Mouse (Mus musculus) neural tube, embryonic 13.5 days (tissue): ENCODE measurements around the gene Polr2h. TPM values are rescaled to one million over a fixed set of nuclear protein-coding genes. Genes with fewer than 3 reads are reported as not detected.

Experiments used
- ATAC-seq: fragments of 200-750 bp; cut with Nextera tagmentation; 2 replicates; pipeline ENCODE4 v1.8.0; 2017; ENCODE audit warnings: low read depth, mild to moderate bottlenecking, moderate TSS enrichment, moderate library complexity
- H3K27ac ChIP-seq: fragments of 300-500 bp; sonication (generic); replicated peaks from 2 replicates; pipeline ENCODE4 v1.5.1; 2015; ENCODE audit warnings: moderate library complexity, mild to moderate bottlenecking, inconsistent platforms
- H3K27me3 ChIP-seq: fragments of 300-500 bp; sonication (generic); 2 replicates; pipeline ENCODE4 v1.6.1; 2015; ENCODE audit warnings: mild to moderate bottlenecking, inconsistent platforms
- H3K36me3 ChIP-seq: fragments of 300-500 bp; sonication (generic); 2 replicates; pipeline ENCODE4 v1.6.1; 2015; ENCODE audit warnings: mild to moderate bottlenecking, inconsistent platforms
- H3K4me1 ChIP-seq: fragments of 300-500 bp; sonication (generic); replicated peaks from 2 replicates; pipeline ENCODE4 v1.6.1; 2015; ENCODE audit warnings: inconsistent platforms
- H3K4me2 ChIP-seq: fragments of 300-500 bp; sonication (generic); 2 replicates; pipeline ENCODE4 v1.6.1; 2015; ENCODE audit warnings: inconsistent platforms, mild to moderate bottlenecking, moderate library complexity
- H3K4me3 ChIP-seq: fragments of 300-500 bp; sonication (generic); 2 replicates; pipeline ENCODE4 v1.5.1; 2015; ENCODE audit warnings: mild to moderate bottlenecking, inconsistent platforms
- H3K9ac ChIP-seq: fragments of 300-500 bp; sonication (generic); 2 replicates; pipeline ENCODE4 v1.6.1; 2015; ENCODE audit warnings: moderate library complexity, mild to moderate bottlenecking, inconsistent platforms
- H3K9me3 ChIP-seq: fragments of 300-500 bp; sonication (generic); 2 replicates; pipeline ENCODE4 v1.6.1; 2016; ENCODE audit warnings: inconsistent platforms
- WGBS: fragments of 180-500 bp; shearing (Covaris S2); methylation state at CpG from one replicate; pipeline ENCODE4 v1.1.7; 2015; 5-methylcytosine and 5-hydroxymethylcytosine counted together
- polyA plus RNA-seq: library from polyadenylated mRNA; unstranded; fragments of >200 nt; fragmentation: Nextera tagmentation; extraction: Ambion mirVana; gene quantifications from 2 replicates; pipeline ENCODE4 v1.2.1, GENCODE M21; 2015

The Polr2h gene
- polyA plus RNA-seq, 1 experiment from 2014 or later, result 92.3 TPM

- Histone ChIP-seq H3K27ac (0 out of 2 replicates have a peak overlapping the region, but pooled peaks have one; percentile 93), H3K4me3 (peak overlapping the region; percentile 73), H3K4me2 (peak overlapping the region; percentile 84), H3K27me3 (no peaks in the 10 kb centered on the region), H3K9ac (peak overlapping the region; percentile 90), H3K9me3 (no peaks in the 10 kb centered on the region), H3K36me3 (peaks cover 35% of the 10 kb centered on the region), H3K4me1 (peaks cover 52% of the 10 kb centered on the region)
- WGBS, result 50% methylated on average over 2 of the region's 2 CpGs
- no peak for ATAC-seq
Observed at GRCm38 (mm10) chr16:20715161-20715560, 2.3 kb upstream of the Polr2h start.

GRCm38 (mm10) chr16:20715566-20715965 is 1.9 kb upstream of the Polr2h start:
- peak overlapping the region; percentile 73 for H3K4me3 ChIP-seq
- no peaks in the 10 kb centered on the region for H3K27me3 ChIP-seq
- H3K27ac ChIP-seq, result peak overlapping the region; percentile 93
- WGBS, result 1% methylated on average over 12 of the region's 12 CpGs
- peak overlapping the region; percentile 90 for H3K9ac ChIP-seq
- peaks cover 35% of the 10 kb centered on the region for H3K36me3 ChIP-seq
- H3K4me2 ChIP-seq, result peak overlapping the region; percentile 84
- no peak for ATAC-seq
- peaks cover 52% of the 10 kb centered on the region for H3K4me1 ChIP-seq
- H3K9me3 ChIP-seq, result no peaks in the 10 kb centered on the region

- Histone ChIP-seq H3K4me1 (peaks cover 52% of the 10 kb centered on the region), H3K36me3 (peaks cover 35% of the 10 kb centered on the region), H3K9me3 (no peaks in the 10 kb centered on the region), H3K9ac (peak overlapping the region; percentile 90), H3K27ac (peak overlapping the region; percentile 93), H3K4me3 (peak overlapping the region; percentile 73), H3K4me2 (peak overlapping the region; percentile 84), H3K27me3 (no peaks in the 10 kb centered on the region)
- ATAC-seq, result peak; percentile 84
- 1% methylated on average over 66 of the region's 68 CpGs for WGBS
Observed at GRCm38 (mm10) chr16:20715976-20716840, 1.3 kb upstream of the Polr2h start.

- WGBS, result 1% methylated on average over 8 of the region's 8 CpGs
- Histone ChIP-seq H3K27ac (peak overlapping the region; percentile 93), H3K4me1 (peaks cover 52% of the 10 kb centered on the region), H3K9me3 (no peaks in the 10 kb centered on the region), H3K36me3 (peaks cover 35% of the 10 kb centered on the region), H3K27me3 (no peaks in the 10 kb centered on the region), H3K4me3 (peak overlapping the region; percentile 73), H3K9ac (peak overlapping the region; percentile 90), H3K4me2 (peak overlapping the region; percentile 84)
- peak; percentile 24 for ATAC-seq
Observed at GRCm38 (mm10) chr16:20716841-20717180, 654 bp upstream of the Polr2h start.

- peak; percentile 7 for ATAC-seq
- Histone ChIP-seq H3K27me3 (no peaks in the 10 kb centered on the region), H3K9ac (peak overlapping the region; percentile 90), H3K4me1 (peaks cover 47% of the 10 kb centered on the region), H3K9me3 (no peaks in the 10 kb centered on the region), H3K27ac (peak overlapping the region; percentile 93), H3K36me3 (peaks cover 30% of the 10 kb centered on the region), H3K4me3 (peak overlapping the region; percentile 73), H3K4me2 (peak overlapping the region; percentile 84)
- WGBS, result 5% methylated on average over 18 of the region's 18 CpGs
Observed at GRCm38 (mm10) chr16:20717978-20718670, 659 bp downstream of the Polr2h start.

GRCm38 (mm10) chr16:20721808-20722207 is 4.3 kb downstream of the Polr2h start:
- Histone ChIP-seq H3K27ac (no peak overlapping the region), H3K27me3 (no peaks in the 10 kb centered on the region), H3K4me1 (peaks cover 15% of the 10 kb centered on the region), H3K4me2 (no peak overlapping the region), H3K9me3 (no peaks in the 10 kb centered on the region), H3K9ac (no peak overlapping the region), H3K36me3 (peaks cover 29% of the 10 kb centered on the region), H3K4me3 (no peak overlapping the region)
- WGBS, result 86% methylated on average over 10 of the region's 10 CpGs
- no peak for ATAC-seq

- no peak overlapping the region for H3K9ac ChIP-seq
- H3K27me3 ChIP-seq, result no peaks in the 10 kb centered on the region
- 80% methylated on average over 4 of the region's 4 CpGs for WGBS
- peaks cover 29% of the 10 kb centered on the region for H3K36me3 ChIP-seq
- H3K4me3 ChIP-seq, result no peak overlapping the region
- no peak overlapping the region for H3K27ac ChIP-seq
- H3K4me1 ChIP-seq, result peaks cover 8% of the 10 kb centered on the region
- no peaks in the 10 kb centered on the region for H3K9me3 ChIP-seq
- no peak overlapping the region for H3K4me2 ChIP-seq
- ATAC-seq, result no peak
Observed at GRCm38 (mm10) chr16:20722736-20723135, 5.3 kb downstream of the Polr2h start.

- no peak for ATAC-seq
- no peak overlapping the region for H3K4me2 ChIP-seq
- no peak overlapping the region for H3K9ac ChIP-seq
- no peaks in the 10 kb centered on the region for H3K27me3 ChIP-seq
- WGBS, result 59% methylated on average over 4 of the region's 4 CpGs
- no peaks in the 10 kb centered on the region for H3K9me3 ChIP-seq
- peaks cover 7% of the 10 kb centered on the region for H3K4me1 ChIP-seq
- no peak overlapping the region for H3K4me3 ChIP-seq
- H3K36me3 ChIP-seq, result peaks cover 29% of the 10 kb centered on the region
- H3K27ac ChIP-seq, result no peak overlapping the region
Observed at GRCm38 (mm10) chr16:20723247-20723646, 5.8 kb downstream of the Polr2h start.

- peaks cover 29% of the 10 kb centered on the region for H3K36me3 ChIP-seq
- no peaks in the 10 kb centered on the region for H3K27me3 ChIP-seq
- 32% methylated on average over 5 of the region's 5 CpGs for WGBS
- H3K9me3 ChIP-seq, result no peaks in the 10 kb centered on the region
- no peak overlapping the region for H3K4me3 ChIP-seq
- ATAC-seq, result peak; percentile 64; the same call in 1 of the 2 replicates
- no peak overlapping the region for H3K9ac ChIP-seq
- no peak overlapping the region for H3K27ac ChIP-seq
- no peaks in the 10 kb centered on the region; the same call in 1 of the 2 replicates for H3K4me1 ChIP-seq
- no peak overlapping the region for H3K4me2 ChIP-seq
Observed at GRCm38 (mm10) chr16:20724338-20724748, 6.9 kb downstream of the Polr2h start.

GRCm38 (mm10) chr16:20725321-20725720 is 7.9 kb downstream of the Polr2h start:
- Histone ChIP-seq H3K4me3 (no peak overlapping the region), H3K9me3 (no peaks in the 10 kb centered on the region), H3K27me3 (no peaks in the 10 kb centered on the region), H3K27ac (no peak overlapping the region), H3K36me3 (peaks cover 23% of the 10 kb centered on the region), H3K4me1 (no peaks in the 10 kb centered on the region; the same call in 1 of the 2 replicates), H3K4me2 (no peak overlapping the region), H3K9ac (no peak overlapping the region)
- ATAC-seq, result no peak
- 79% methylated on average over 7 of the region's 7 CpGs for WGBS

- H3K4me1 ChIP-seq, result no peaks in the 10 kb centered on the region; the same call in 1 of the 2 replicates
- H3K9me3 ChIP-seq, result no peaks in the 10 kb centered on the region
- H3K27ac ChIP-seq, result no peak overlapping the region
- no peak for ATAC-seq
- no peak overlapping the region for H3K9ac ChIP-seq
- H3K27me3 ChIP-seq, result no peaks in the 10 kb centered on the region
- 81% methylated on average over 4 of the region's 4 CpGs for WGBS
- peaks cover 19% of the 10 kb centered on the region for H3K36me3 ChIP-seq
- H3K4me3 ChIP-seq, result no peak overlapping the region
- H3K4me2 ChIP-seq, result no peak overlapping the region
Observed at GRCm38 (mm10) chr16:20725750-20726149, 8.3 kb downstream of the Polr2h start.

- H3K27me3 ChIP-seq, result no peaks in the 10 kb centered on the region
- H3K9ac ChIP-seq, result no peak overlapping the region
- H3K4me1 ChIP-seq, result no peaks in the 10 kb centered on the region; the same call in 1 of the 2 replicates
- H3K4me3 ChIP-seq, result no peak overlapping the region
- no peaks in the 10 kb centered on the region for H3K9me3 ChIP-seq
- 81% methylated on average over 1 of the region's 1 CpGs for WGBS
- no peak overlapping the region for H3K4me2 ChIP-seq
- H3K36me3 ChIP-seq, result peaks cover 13% of the 10 kb centered on the region
- no peak overlapping the region for H3K27ac ChIP-seq
- ATAC-seq, result no peak
Observed at GRCm38 (mm10) chr16:20726384-20726783, 8.9 kb downstream of the Polr2h start.
